Mouse (Mus musculus) midbrain, embryonic 10.5 days (tissue): Measurements from ENCODE around the gene Clic5. TPM values are rescaled to one million over a fixed set of nuclear protein-coding genes. Genes with fewer than 3 reads are reported as not detected.
"Not testable (repeated sequence)": the region's sequence is repeated elsewhere in the genome, so short reads cannot be mapped to it uniquely, and the experiment has no call there.

Experiments
- DNase-seq: peaks from one replicate; pipeline ENCODE4 v3.0.0-alpha.2; 2017; ENCODE audit warnings: low spot score
- H3K27ac ChIP-seq: fragments of 300-500 bp; sonication (generic); replicated peaks from 2 replicates; pipeline ENCODE4 v1.5.1; 2016; ENCODE audit warnings: mild to moderate bottlenecking
- H3K27me3 ChIP-seq: fragments of 300-500 bp; sonication (generic); 2 replicates; pipeline ENCODE4 v1.6.1; 2016; ENCODE audit warnings: low read depth, mild to moderate bottlenecking; ENCODE audit not compliant: poor library complexity, severe bottlenecking
- H3K36me3 ChIP-seq: fragments of 300-500 bp; sonication (generic); 2 replicates; pipeline ENCODE4 v1.6.1; 2016; ENCODE audit warnings: mild to moderate bottlenecking, moderate library complexity
- H3K4me1 ChIP-seq: fragments of 300-500 bp; sonication (generic); 2 replicates; pipeline ENCODE4 v1.6.1; 2016
- H3K4me3 ChIP-seq: fragments of 300-500 bp; sonication (generic); 2 replicates; pipeline ENCODE4 v1.5.1; 2016; ENCODE audit warnings: mild to moderate bottlenecking, moderate library complexity
- H3K9me3 ChIP-seq: fragments of 300-500 bp; sonication (generic); replicated peaks from 2 replicates; pipeline ENCODE4 v1.6.1; 2016; ENCODE audit warnings: mild to moderate bottlenecking
- WGBS: fragments of 180-500 bp; shearing (Covaris S2); methylation state at CpG from one replicate; pipeline ENCODE4 v1.1.7; 2016; 5-methylcytosine and 5-hydroxymethylcytosine counted together
- polyA plus RNA-seq: library from polyadenylated mRNA; unstranded; fragments of >200 nt; fragmentation: Nextera tagmentation; extraction: Ambion mirVana; gene quantifications from 2 replicates; pipeline ENCODE4 v1.2.1, GENCODE M21; 2016

Gene Clic5
- polyA plus RNA-seq, 1 experiment from 2014 or later = 0.23 TPM

GRCm38 (mm10) chr17:44170316-44170715, 18.1 kb upstream of the Clic5 start:
- H3K9me3 ChIP-seq = no peaks in the 10 kb centered on the region
- H3K4me3 ChIP-seq = no peak overlapping the region
- no peaks in the 10 kb centered on the region for H3K4me1 ChIP-seq
- 89% methylated on average over 3 of the region's 3 CpGs for WGBS
- H3K36me3 ChIP-seq = no peaks in the 10 kb centered on the region
- no peak for DNase-seq
- H3K27ac ChIP-seq = no peak overlapping the region
- H3K27me3 ChIP-seq = no peaks in the 10 kb centered on the region

GRCm38 (mm10) chr17:44171930-44172329, 16.5 kb upstream of the Clic5 start:
- peaks cover 4% of the 10 kb centered on the region; the same call in 1 of the 2 replicates for H3K4me1 ChIP-seq
- no peaks in the 10 kb centered on the region for H3K9me3 ChIP-seq
- H3K4me3 ChIP-seq = no peak overlapping the region
- no peaks in the 10 kb centered on the region for H3K36me3 ChIP-seq
- H3K27ac ChIP-seq = no peak overlapping the region
- 43% methylated on average over 3 of the region's 3 CpGs for WGBS
- no peak for DNase-seq
- H3K27me3 ChIP-seq = no peaks in the 10 kb centered on the region

- Histone ChIP-seq H3K9me3 (no peaks in the 10 kb centered on the region), H3K27me3 (no peaks in the 10 kb centered on the region)
- 85% methylated on average over 2 of the region's 2 CpGs for WGBS
Observed at GRCm38 (mm10) chr17:44173341-44173740, 15.0 kb upstream of the Clic5 start.

GRCm38 (mm10) chr17:44177291-44177690, 11.1 kb upstream of the Clic5 start:
- no peak for DNase-seq

More at GRCm38 (mm10) chr17:44173341-44173740, 15.0 kb upstream of the Clic5 start:
- no peak overlapping the region for H3K27ac ChIP-seq
- H3K4me1 ChIP-seq = peaks cover 4% of the 10 kb centered on the region; the same call in 1 of the 2 replicates
- no peak overlapping the region for H3K4me3 ChIP-seq
- no peaks in the 10 kb centered on the region for H3K36me3 ChIP-seq
- no peak for DNase-seq

DNA sequence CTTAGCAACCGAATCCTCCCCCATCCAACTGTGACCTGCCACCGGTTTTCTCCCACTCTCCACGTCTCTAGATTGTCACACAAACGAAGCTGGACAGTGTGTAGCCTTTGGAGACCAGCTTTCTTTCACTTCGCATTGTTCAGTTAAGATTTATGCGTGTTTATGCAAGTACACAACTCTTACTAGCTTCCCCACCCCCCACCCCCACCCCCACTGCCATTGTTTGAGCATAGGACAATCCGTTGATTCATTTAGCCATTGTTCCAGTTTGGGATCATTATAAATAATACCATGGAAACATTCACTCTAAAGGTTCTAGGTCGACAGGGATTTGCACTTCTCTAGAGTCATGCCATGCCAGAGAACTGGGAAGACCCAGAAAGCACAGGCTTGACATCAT, 7.0 kb upstream of the Clic5 start:
- 74% methylated on average over 8 of the region's 8 CpGs for WGBS
- no peak overlapping the region for H3K27ac ChIP-seq
- H3K4me1 ChIP-seq = no peaks in the 10 kb centered on the region
- H3K4me3 ChIP-seq = no peak overlapping the region
- H3K27me3 ChIP-seq = 0 out of 2 replicates have a peak, but pooled peaks cover 1% of the 10 kb centered on the region
- no peak for DNase-seq
- H3K9me3 ChIP-seq = no peaks in the 10 kb centered on the region
- no peaks in the 10 kb centered on the region for H3K36me3 ChIP-seq

More at GRCm38 (mm10) chr17:44177291-44177690, 11.1 kb upstream of the Clic5 start:
- 94% methylated on average over 3 of the region's 3 CpGs for WGBS
- Histone ChIP-seq H3K36me3 (no peaks in the 10 kb centered on the region), H3K27ac (no peak overlapping the region), H3K4me3 (no peak overlapping the region), H3K9me3 (no peaks in the 10 kb centered on the region), H3K4me1 (peaks cover 4% of the 10 kb centered on the region; the same call in 1 of the 2 replicates), H3K27me3 (no peaks in the 10 kb centered on the region)

DNA sequence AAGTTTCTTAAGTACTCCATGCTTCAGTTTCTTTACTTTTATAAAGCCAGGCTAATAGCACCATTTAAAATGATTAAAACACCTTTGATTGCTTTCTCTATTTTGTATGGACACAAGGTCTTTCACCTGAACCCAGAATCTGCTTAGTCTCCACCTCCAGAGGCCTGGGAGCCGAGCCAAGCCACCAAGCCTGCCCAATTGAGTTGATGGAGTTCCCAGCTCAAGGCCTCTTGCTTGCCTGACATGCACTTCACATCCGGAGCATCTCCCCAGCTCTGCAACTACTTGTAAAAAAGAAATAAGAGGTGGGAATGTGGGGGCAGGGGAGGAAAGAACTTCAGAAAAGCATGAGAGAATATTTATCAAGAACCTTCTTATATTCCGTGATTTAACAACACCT, 1.5 kb upstream of the Clic5 start:
- 89% methylated on average over 3 of the region's 3 CpGs for WGBS
- H3K36me3 ChIP-seq = no peaks in the 10 kb centered on the region
- no peak overlapping the region for H3K27ac ChIP-seq
- DNase-seq = no peak
- H3K4me1 ChIP-seq = peaks cover 17% of the 10 kb centered on the region
- H3K4me3 ChIP-seq = no peak overlapping the region
- no peaks in the 10 kb centered on the region for H3K9me3 ChIP-seq
- peaks cover 54% of the 10 kb centered on the region for H3K27me3 ChIP-seq

- DNase-seq, H3K36me3 ChIP-seq, H3K27ac ChIP-seq, H3K9me3 ChIP-seq, H3K4me3 ChIP-seq: not testable (repeated sequence)
- Histone ChIP-seq H3K4me1 (peaks cover 17% of the 10 kb centered on the region), H3K27me3 (peaks cover 54% of the 10 kb centered on the region)
Observed at GRCm38 (mm10) chr17:44187537-44187936, 847 bp upstream of the Clic5 start.

GRCm38 (mm10) chr17:44188769-44189145, 373 bp downstream of the Clic5 start:
- Histone ChIP-seq H3K4me3 (peak overlapping the region; percentile 62), H3K27me3 (peaks cover 54% of the 10 kb centered on the region), H3K9me3 (no peaks in the 10 kb centered on the region), H3K36me3 (no peaks in the 10 kb centered on the region), H3K27ac (no peak overlapping the region), H3K4me1 (peaks cover 17% of the 10 kb centered on the region)
- WGBS = under 1% methylated on average over 24 of the region's 24 CpGs
- DNase-seq = peak; percentile 48

GRCm38 (mm10) chr17:44189696-44190095, 1.3 kb downstream of the Clic5 start:
- Histone ChIP-seq H3K27ac (no peak overlapping the region), H3K4me1 (peaks cover 17% of the 10 kb centered on the region), H3K9me3 (no peaks in the 10 kb centered on the region), H3K27me3 (peaks cover 54% of the 10 kb centered on the region), H3K4me3 (peak overlapping the region; percentile 62), H3K36me3 (no peaks in the 10 kb centered on the region)
- DNase-seq = no peak
- WGBS = 2% methylated on average over 11 of the region's 11 CpGs

GRCm38 (mm10) chr17:44190246-44190645, 1.9 kb downstream of the Clic5 start:
- Histone ChIP-seq H3K27ac (no peak overlapping the region), H3K9me3 (no peaks in the 10 kb centered on the region), H3K4me3 (no peak overlapping the region), H3K4me1 (peaks cover 17% of the 10 kb centered on the region), H3K27me3 (peaks cover 54% of the 10 kb centered on the region), H3K36me3 (no peaks in the 10 kb centered on the region)
- 43% methylated on average over 7 of the region's 7 CpGs for WGBS
- no peak for DNase-seq

- Histone ChIP-seq H3K36me3 (no peaks in the 10 kb centered on the region), H3K4me3 (no peak overlapping the region), H3K9me3 (no peaks in the 10 kb centered on the region), H3K27ac (no peak overlapping the region), H3K27me3 (peaks cover 37% of the 10 kb centered on the region), H3K4me1 (peaks cover 17% of the 10 kb centered on the region)
- DNase-seq = no peak
- WGBS = 83% methylated on average over 3 of the region's 3 CpGs
Observed at GRCm38 (mm10) chr17:44192981-44193380, 4.6 kb downstream of the Clic5 start.

- no peak for DNase-seq
Observed at GRCm38 (mm10) chr17:44199158-44199557, 10.8 kb downstream of the Clic5 start.

GRCm38 (mm10) chr17:44202952-44203351, 14.6 kb downstream of the Clic5 start:
- no peak overlapping the region for H3K4me3 ChIP-seq
- H3K27me3 ChIP-seq = no peaks in the 10 kb centered on the region
- WGBS = 91% methylated on average over 5 of the region's 5 CpGs
- no peak overlapping the region for H3K27ac ChIP-seq
- H3K4me1 ChIP-seq = no peaks in the 10 kb centered on the region
- no peaks in the 10 kb centered on the region for H3K9me3 ChIP-seq
- no peaks in the 10 kb centered on the region for H3K36me3 ChIP-seq
- no peak for DNase-seq

More at GRCm38 (mm10) chr17:44199158-44199557, 10.8 kb downstream of the Clic5 start:
- H3K27ac ChIP-seq = no peak overlapping the region
- no peaks in the 10 kb centered on the region for H3K36me3 ChIP-seq
- no peak overlapping the region for H3K4me3 ChIP-seq
- WGBS = 76% methylated on average over 4 of the region's 4 CpGs
- no peaks in the 10 kb centered on the region for H3K27me3 ChIP-seq
- no peaks in the 10 kb centered on the region for H3K4me1 ChIP-seq
- no peaks in the 10 kb centered on the region for H3K9me3 ChIP-seq

GRCm38 (mm10) chr17:44204787-44205186, 16.4 kb downstream of the Clic5 start:
- H3K27me3 ChIP-seq = no peaks in the 10 kb centered on the region
- no peaks in the 10 kb centered on the region for H3K36me3 ChIP-seq
- 92% methylated on average over 1 of the region's 1 CpGs for WGBS
- DNase-seq = no peak
- H3K27ac ChIP-seq = no peak overlapping the region
- no peak overlapping the region for H3K4me3 ChIP-seq
- no peaks in the 10 kb centered on the region for H3K9me3 ChIP-seq
- H3K4me1 ChIP-seq = no peaks in the 10 kb centered on the region
